Mouse (Mus musculus) liver, adult 2 months (tissue): ENCODE measurements at regions not wholly inside any gene's neighbourhood (a gene's known extent, or its start where the extent isn't known, plus 50 kb on each side); places are given as distances from the start of the nearest gene placed in this dataset.

Experiments
- CTCF ChIP-seq: fragments of 200-500 bp; IDR thresholded peaks from 2 replicates; pipeline ENCODE4 v1.5.1; 2011; ENCODE audit warnings: low read depth, low read length, control low read depth
- POLR2A ChIP-seq: fragments of 200-500 bp; IDR thresholded peaks from 2 replicates; pipeline ENCODE4 v1.6.1; 2011; ENCODE audit warnings: low read length, control low read depth; ENCODE audit not compliant: insufficient read depth; ENCODE audit errors: extremely low read depth

- TF ChIP-seq CTCF = no peak
- no peak for TF ChIP-seq POLR2A
Observed at GRCm38 (mm10) chr6:22635141-22635540, 240.2 kb upstream of the Ptprz1 start.
